Mouse (Mus musculus) liver, embryonic 14 days (tissue): ENCODE results near the gene Hist1h2ah. TPM values are rescaled to one million over a fixed set of nuclear protein-coding genes. Genes with fewer than 3 reads are reported as not detected.

ENCODE experiments used
- polyA plus RNA-seq: library from polyadenylated mRNA; depleted of rRNA; stranded (reverse); fragments of >200 nt; gene quantifications from 2 replicates; pipeline ENCODE4 v1.2.3, GENCODE M21; 2012; rRNA removed

The Hist1h2ah gene
- polyA plus RNA-seq: 4.6 and 8.3 TPM in 2 replicates

DNA sequence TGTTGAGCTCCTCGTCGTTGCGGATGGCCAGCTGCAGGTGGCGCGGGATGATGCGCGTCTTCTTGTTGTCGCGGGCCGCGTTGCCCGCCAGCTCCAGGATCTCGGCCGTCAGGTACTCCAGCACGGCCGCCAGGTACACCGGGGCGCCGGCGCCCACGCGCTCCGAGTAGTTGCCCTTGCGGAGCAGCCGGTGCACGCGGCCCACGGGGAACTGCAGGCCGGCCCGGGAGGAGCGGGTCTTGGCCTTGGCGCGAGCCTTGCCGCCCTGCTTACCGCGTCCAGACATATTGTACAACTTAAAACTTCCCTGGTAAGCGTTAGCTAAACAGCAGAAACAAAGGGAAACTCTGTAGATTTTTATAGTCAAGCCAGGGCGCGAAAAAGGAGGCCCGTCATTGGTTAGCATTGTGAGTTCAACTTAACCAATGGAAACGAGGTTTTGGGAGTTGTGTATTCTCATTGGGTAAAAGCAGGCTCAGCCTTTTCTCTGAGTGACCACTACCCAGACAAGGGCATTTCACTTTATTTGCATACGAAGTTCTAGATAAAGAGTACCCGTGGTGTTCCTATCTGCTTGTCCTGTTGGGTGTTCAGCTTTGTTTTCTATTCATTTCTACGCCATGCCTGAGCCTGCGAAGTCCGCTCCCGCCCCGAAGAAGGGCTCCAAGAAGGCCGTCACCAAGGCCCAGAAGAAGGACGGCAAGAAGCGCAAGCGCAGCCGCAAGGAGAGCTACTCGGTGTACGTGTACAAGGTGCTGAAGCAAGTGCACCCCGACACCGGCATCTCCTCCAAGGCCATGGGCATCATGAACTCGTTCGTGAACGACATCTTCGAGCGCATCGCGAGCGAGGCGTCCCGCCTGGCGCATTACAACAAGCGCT lies at the start of gene Hist1h2ah, which contains the start of gene Hist1h2bk:
Hist1h2ah (minus strand) TSS at position 302 of the 882 bp plus-strand sequence.
Hist1h2bk (plus strand) TSS at position 604 of the 882 bp plus-strand sequence.

GRCm38 (mm10) chr13:22084140-22084539 lies 48.8 kb upstream of the Hist1h2ah start, which contains the start of gene Vmn1r188:
Vmn1r188 (plus strand) TSS chr13:22084440.

GRCm38 (mm10) chr13:22042568-22043502 lies 7.5 kb upstream of the Hist1h2ah start, which contains the start of the genes Hist1h2ag and Hist1h2bj:
Hist1h2ag (minus strand) TSS chr13:22042944.
Hist1h2bj (plus strand) TSS chr13:22043214.

DNA sequence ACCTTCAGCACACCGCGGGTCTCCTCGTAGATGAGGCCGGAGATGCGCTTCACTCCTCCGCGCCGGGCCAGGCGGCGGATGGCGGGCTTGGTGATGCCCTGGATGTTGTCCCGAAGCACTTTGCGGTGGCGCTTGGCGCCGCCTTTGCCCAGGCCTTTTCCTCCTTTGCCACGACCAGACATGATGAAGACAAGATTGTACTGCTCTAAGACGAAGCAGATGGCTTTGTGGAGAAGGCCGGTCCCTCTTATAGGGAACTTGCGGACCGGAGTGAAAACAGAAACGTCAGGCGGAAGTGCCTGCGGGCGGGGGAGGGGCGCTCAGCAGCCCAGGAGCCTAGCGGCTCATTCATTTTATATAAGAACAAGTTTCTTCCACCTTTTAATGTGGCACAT lies 5.8 kb upstream of the Hist1h2ah start, which contains the start of gene Hist1h4i:
Hist1h4i (minus strand) TSS at position 221 of the 395 bp plus-strand sequence.

GRCm38 (mm10) chr13:22009642-22010041 lies 25.7 kb downstream of the Hist1h2ah start, which contains the start of gene Prss16:
Prss16 (minus strand) TSS chr13:22009742.

Other genes starting within 250 kb of the Hist1h2ah start
- 10.0 and 11.5 TPM in 2 replicates for gene Hist1h2an, start 248.3 kb downstream of the Hist1h2ah start, polyA plus RNA-seq
- gene Hist1h2bp, start 248.1 kb downstream of the Hist1h2ah start, polyA plus RNA-seq: 2.1 and 3.0 TPM in 2 replicates
- gene Hist1h2bq, start 225.4 kb downstream of the Hist1h2ah start, polyA plus RNA-seq: 10.6 and 13.5 TPM in 2 replicates
- gene Hist1h2ao, start 225.1 kb downstream of the Hist1h2ah start, polyA plus RNA-seq: 0.12 and 0.19 TPM in 2 replicates
- not detected in 2 replicates for gene Hist1h4m, start 223.8 kb downstream of the Hist1h2ah start, polyA plus RNA-seq
- gene Hist1h4n, start 203.4 kb downstream of the Hist1h2ah start, polyA plus RNA-seq: 44.5 and 54.6 TPM in 2 replicates
- 78.6 and 88.4 TPM in 2 replicates for gene Hist1h2ap, start 202.1 kb downstream of the Hist1h2ah start, polyA plus RNA-seq
- 5.4 and 8.3 TPM in 2 replicates for gene Hist1h2br, start 201.8 kb downstream of the Hist1h2ah start, polyA plus RNA-seq
- gene Zfp184, start 90.5 kb downstream of the Hist1h2ah start, polyA plus RNA-seq: 0.38 and 0.40 TPM in 2 replicates
- gene Pom121l2, start 54.4 kb downstream of the Hist1h2ah start, polyA plus RNA-seq: not detected in 2 replicates
- gene Prss16, start 25.8 kb downstream of the Hist1h2ah start, polyA plus RNA-seq: 0.35 and 0.44 TPM in 2 replicates
- 16.6 and 17.0 TPM in 2 replicates for gene Hist1h2bk, start 302 bp upstream of the Hist1h2ah start, polyA plus RNA-seq
- 88.8 and 92.7 TPM in 2 replicates for gene Hist1h4i, start 5.8 kb upstream of the Hist1h2ah start, polyA plus RNA-seq
- gene Hist1h2ag, start 7.4 kb upstream of the Hist1h2ah start, polyA plus RNA-seq: 30.4 and 32.0 TPM in 2 replicates
- 23.7 and 28.8 TPM in 2 replicates for gene Hist1h2bj, start 7.6 kb upstream of the Hist1h2ah start, polyA plus RNA-seq
- not detected in 2 replicates for gene Vmn1r188, start 48.9 kb upstream of the Hist1h2ah start, polyA plus RNA-seq
- gene Vmn1r189, start 70.3 kb upstream of the Hist1h2ah start, polyA plus RNA-seq: not detected in 2 replicates
- gene Vmn1r191, start 148.4 kb upstream of the Hist1h2ah start, polyA plus RNA-seq: not detected in 2 replicates
- gene Vmn1r192, start 155.6 kb upstream of the Hist1h2ah start, polyA plus RNA-seq: not detected in 2 replicates
- gene Vmn1r193, start 187.6 kb upstream of the Hist1h2ah start, polyA plus RNA-seq: not detected in 2 replicates
- gene Vmn1r194, start 208.6 kb upstream of the Hist1h2ah start, polyA plus RNA-seq: not detected in 2 replicates
- gene Vmn1r195, start 235.0 kb upstream of the Hist1h2ah start, polyA plus RNA-seq: not detected in 2 replicates